Mouse (Mus musculus): ENCODE results near the gene Lpcat1.

Gene Lpcat1

GRCm38 (mm10) chr13:73447478-73447877 lies 19.5 kb upstream of the Lpcat1 start:
- no peak for DNase-seq

DNA sequence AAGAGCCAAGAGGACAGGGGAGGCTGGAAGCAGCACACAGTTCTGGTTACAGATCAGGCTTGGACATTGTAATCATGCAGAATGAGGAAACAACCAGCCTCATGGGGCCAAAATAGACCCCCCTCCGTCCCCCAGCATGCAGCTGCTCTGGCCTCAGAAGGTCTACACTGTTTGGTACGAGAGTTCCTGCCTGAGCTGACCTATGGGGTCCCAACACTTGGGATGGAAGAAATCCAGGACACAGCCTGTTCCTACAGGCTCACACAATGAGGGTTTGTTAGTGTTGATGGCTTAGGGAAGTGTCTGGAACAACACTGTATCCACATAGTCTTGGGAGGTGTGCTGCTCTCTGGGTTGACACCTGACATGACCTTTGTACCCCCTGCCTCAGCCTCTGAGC lies 18.8 kb upstream of the Lpcat1 start:
- DNase-seq, result no peak

DNA sequence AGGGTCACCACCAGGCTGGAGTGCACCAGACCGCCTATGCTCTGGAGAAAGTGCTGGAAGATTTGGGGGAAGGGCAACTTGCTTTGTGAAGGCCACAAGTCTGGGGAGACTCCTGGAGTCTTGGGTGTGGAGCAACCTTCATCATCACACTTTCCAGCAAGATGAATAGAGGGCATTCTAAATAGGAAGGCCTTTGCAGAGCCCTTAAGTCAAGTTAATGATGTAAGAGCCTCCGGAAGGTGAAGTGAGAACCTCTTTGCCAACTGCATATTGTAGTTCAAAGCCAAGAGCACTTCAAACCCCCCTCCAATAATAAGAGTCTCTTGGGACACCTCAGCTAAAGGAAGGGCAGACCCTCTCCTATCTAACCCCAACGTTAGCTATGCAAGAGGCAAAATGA lies 18.3 kb upstream of the Lpcat1 start:
- DNase-seq, result no peak

DNA sequence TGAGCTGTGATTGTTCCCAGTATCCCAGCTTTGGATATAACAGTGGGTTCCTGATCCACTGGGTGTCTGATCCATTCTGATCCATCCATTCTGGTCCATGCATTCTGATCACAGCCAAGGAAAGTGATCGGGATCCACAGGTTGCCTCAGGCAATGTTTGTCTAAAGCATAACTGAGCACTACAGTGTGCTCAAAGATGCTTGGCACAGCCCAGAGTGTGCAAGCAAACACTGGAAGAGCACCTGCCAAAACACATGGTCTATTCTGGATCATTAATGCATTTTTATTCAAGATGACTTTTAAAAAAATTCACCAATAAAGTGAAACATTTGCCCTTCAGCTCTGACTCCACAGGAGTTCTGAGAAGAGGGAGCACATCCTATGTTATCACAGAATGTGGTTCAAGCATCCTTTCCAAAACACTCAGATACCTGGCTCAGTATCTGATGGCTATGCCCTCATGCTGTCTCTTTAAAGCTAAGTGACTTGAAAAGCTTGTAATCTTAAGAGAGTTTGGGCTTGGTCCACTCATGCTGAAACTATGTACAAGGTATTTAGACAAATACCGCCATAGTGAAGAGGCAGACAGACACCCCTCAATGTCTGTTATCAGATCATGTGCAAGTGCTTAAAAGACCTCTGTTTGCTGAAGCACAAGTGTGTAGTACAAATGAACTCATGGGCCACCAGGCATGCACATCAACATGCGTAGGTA lies 13.3 kb upstream of the Lpcat1 start:
- DNase-seq, result no peak

DNA sequence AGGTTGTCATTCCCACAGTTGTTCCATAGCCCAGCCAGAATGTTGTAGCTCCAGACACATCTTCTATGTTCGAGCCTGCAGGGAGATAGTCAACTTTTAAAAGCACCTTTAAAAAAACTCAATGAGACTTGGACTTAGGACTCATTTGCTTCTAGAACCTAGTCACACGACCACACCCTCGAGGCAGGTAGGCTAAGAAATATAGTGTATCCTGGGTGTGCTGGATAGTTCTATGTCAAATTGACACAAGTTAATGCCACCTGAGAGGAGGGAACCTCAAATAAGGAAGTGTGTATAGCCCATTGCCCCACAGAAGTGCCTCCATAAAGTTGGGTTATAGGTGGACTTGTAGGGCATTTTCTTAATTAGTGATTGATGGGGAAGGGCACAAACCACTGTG lies 11.7 kb upstream of the Lpcat1 start:
- no peak for DNase-seq

- no peak for DNase-seq
Measured at GRCm38 (mm10) chr13:73457301-73457700, 9.7 kb upstream of the Lpcat1 start.

GRCm38 (mm10) chr13:73457741-73458140 lies 9.3 kb upstream of the Lpcat1 start:
- no peak for DNase-seq

DNA sequence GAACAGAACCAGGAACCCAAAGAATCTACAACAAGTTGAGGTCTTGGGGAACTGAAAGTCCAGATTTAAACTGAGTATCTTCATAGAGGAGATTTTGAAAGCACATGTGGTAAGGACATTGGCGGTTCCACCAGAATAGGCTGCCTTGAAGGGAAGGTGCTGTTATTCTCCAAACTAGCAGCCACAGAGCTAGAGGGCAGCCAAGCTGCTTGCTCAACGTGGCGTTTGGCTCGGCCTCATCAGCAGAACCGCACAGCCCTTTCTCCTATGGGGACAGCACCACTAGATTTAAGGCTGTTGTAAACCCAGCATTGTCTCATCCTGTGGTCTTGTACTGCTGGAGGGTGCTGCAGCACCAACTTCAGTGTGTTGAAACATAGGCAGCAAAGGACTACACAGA lies 8.3 kb upstream of the Lpcat1 start:
- DNase-seq, result no peak

GRCm38 (mm10) chr13:73459189-73459850 lies 7.7 kb upstream of the Lpcat1 start:
- DNase-seq, result no peak

- no peak for DNase-seq
Measured at GRCm38 (mm10) chr13:73461551-73461950, 5.4 kb upstream of the Lpcat1 start.

- no peak for DNase-seq
Measured at GRCm38 (mm10) chr13:73465156-73465555, 1.8 kb upstream of the Lpcat1 start.

- DNase-seq, result no peak
Measured at GRCm38 (mm10) chr13:73466411-73466810, 586 bp upstream of the Lpcat1 start.

DNA sequence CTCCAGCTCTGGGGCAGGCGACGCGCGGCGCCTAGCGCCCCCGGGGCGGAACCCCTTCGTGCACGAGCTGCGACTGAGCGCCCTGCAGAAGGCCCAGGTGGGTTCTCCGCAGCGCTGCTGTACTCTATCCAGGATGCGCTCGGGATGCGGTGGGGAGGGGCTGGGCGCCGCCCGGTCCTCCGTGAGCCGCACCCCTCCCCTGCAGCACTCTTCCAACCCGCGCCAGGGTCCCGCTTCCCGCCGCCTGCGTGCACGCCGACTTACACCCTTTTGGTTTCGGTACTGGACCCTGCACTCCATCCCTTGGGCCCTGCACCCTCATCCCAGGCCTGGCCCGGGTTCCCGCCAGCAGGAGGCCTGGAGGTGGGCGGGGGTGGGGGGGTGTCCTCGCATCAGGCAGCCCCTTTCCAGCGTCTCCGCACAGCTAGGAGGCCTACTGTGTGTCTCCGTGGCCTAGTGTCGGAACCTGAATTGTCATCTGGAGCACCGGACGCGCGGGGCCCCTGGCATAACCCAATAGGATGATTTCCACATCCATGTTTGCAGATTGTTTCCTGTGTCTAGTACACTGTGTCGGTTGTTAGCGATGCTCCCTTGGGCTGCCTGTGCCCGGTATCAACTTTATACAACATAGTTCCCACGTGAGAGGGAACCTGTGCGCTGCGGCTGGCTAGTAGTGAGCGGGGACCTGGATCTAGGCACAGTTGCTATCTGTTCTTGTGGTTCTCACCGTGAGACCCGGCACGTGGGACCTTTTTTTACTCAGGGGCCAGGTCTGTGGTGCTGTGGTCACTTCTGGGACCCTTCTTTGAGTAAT lies 632 bp downstream of the Lpcat1 start:
- DNase-seq, result peak; percentile 45

GRCm38 (mm10) chr13:73468834-73469233 lies 1.8 kb downstream of the Lpcat1 start:
- no peak for DNase-seq

DNA sequence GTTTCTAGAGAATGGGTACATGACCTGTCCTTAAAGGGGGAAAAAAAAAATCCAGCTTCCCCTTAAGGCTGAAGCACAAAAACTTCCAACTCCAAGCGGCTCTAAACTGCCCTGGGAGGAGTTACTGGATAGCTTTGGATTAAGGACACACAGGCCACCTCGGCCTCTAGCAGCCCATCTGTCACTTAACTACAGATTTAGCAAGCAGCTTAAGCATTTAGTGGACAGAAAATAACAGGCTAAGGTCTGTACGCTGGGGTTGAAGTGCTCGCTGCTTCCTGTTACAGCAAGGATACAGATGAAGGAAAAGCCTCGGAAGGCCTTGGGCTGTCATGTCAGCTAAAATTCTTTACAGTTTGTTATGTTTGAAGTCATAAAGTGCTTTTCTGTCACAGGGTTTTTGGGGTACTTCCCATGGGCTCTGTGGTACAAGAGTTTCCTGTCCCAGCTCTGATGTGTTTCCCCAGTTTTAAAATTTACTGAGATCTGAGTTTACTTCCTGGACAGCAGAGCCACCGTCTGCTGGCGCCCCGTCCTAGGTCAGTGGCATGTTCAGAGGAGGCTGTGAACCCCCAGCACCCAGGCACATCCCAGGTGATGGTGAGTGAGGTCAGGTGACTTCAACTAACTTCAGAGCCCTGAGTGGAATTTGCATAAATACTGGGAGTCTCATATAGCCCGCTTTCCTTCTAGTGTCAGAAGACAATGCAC lies 2.4 kb downstream of the Lpcat1 start:
- DNase-seq, result no peak

DNA sequence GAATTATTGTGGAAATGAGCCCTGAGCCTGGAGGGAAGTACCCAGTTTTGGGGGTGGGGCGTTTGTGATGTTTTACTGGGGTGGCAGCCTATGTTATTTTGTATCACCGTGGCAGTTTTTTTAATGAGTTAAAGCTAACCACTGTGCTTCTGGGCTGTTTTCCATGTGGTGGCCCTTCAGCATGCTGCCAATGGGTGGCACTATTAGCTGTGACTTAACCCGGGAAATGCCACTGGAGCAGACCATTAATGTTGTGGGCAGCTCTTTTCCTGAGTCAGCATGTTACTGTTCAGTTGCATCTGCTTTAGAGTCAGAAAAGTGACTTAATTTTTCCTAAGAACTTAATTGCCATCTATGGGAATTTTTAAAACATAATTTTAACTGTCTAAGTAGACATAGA lies 5.5 kb downstream of the Lpcat1 start:
- DNase-seq, result no peak

GRCm38 (mm10) chr13:73473746-73474145 lies 6.7 kb downstream of the Lpcat1 start:
- DNase-seq, result no peak

DNA sequence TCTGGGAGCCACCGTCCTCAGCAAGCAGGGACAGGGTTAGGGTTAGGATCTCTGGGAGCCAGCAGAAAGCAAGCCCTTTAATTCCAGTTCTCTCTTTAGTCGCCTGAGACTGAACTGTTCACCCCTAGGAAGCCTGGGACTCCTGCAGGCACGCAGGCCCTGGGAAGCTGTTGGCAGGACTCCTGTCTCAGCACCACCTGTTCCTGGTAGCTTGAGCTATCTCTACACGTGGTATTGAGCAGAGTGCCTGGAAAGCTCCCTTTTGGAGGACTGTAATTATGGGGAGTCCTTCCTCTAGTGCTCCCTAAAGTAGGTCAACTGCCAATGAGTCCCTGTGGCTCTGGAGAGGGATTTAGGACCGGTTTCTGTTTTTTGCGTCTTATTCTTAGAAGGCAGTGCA lies 7.2 kb downstream of the Lpcat1 start:
- no peak for DNase-seq

- DNase-seq, result no peak
Measured at GRCm38 (mm10) chr13:73475058-73475980, 8.3 kb downstream of the Lpcat1 start.

DNA sequence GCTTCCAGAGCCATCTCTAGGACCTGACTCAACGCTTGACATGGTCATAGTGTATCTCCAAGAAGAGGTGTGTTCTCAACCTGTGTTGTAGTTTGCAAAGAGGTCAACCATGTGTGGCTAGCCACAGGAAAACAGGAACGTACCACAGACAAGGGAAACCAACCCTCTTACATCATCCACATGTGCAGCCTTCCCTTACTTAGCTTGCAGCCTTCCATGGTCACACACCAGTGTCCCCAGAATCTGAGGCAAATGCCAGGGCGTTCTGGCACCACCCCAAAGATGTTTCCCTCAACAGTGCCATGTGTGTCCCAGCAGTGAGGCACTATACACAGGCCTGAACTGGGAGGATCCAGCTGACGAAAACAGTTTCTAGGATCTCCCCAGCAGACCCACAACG lies 9.3 kb downstream of the Lpcat1 start:
- no peak for DNase-seq

GRCm38 (mm10) chr13:73476796-73477195 lies 9.8 kb downstream of the Lpcat1 start:
- no peak for DNase-seq

- no peak for DNase-seq
Measured at GRCm38 (mm10) chr13:73477841-73478240, 10.8 kb downstream of the Lpcat1 start.
